Mouse (Mus musculus): ENCODE measurements around the gene Clint1. TPM values are rescaled to one million over a fixed set of nuclear protein-coding genes. Genes with fewer than 3 reads are reported as not detected.

Gene Clint1
- polyA plus RNA-seq, 1 experiment from 2014 or later, result 42.8 TPM

DNA sequence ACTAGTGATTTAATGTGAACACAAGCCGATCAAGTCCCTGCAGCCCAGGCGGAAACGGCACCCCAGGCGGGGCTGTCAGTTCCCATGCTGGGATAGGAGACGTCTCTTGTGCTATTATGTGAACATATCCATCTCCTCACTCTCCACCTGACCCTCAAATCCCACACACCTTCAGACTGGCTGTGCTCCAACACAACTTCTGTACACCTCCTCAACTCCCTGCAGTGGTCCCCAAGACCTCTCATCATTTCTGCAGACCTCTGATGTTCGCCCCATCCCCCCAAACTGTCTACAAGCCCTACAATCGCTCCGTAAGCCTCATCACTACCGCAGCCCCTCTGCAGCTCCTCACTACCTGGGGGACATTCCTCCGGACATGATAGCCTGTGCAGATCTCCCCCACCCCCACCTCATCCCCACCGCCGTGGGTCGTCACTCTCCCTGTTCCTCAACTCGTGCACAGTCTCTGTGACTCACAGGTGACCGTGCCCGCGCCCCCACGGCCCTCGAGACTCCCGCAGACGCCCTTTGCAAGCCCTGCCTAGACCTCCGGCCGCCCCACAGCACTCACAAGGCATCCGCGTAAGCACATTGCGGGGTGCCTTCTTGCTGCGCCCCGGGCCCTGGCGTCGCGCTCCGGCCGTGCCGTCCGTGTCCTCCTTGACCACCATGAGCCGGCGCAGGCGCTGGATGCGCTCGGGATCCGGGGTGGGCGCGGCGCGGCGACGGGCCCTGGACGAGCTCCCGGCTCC lies 92.2 kb downstream of the Clint1 start:
- H3K9me3 ChIP-seq, result no peaks in the 10 kb centered on the region
- H3K27me3 ChIP-seq (replicated peaks), result no peaks in the 10 kb centered on the region
- peak overlapping the region; percentile 76 for H3K4me3 ChIP-seq
- ATAC-seq (replicated peaks), result peak; percentile 75
- no peaks in the 10 kb centered on the region for H3K36me3 ChIP-seq (replicated peaks)
- H3K27ac ChIP-seq, result peak overlapping the region; percentile 83
- H3K4me1 ChIP-seq, result peaks cover 25% of the 10 kb centered on the region
- WGBS, result under 1% methylated on average over 49 of the region's 49 CpGs
- H3K4me2 ChIP-seq, result peak overlapping the region; percentile 64
- H3K9ac ChIP-seq, result peak overlapping the region; percentile 75

DNA sequence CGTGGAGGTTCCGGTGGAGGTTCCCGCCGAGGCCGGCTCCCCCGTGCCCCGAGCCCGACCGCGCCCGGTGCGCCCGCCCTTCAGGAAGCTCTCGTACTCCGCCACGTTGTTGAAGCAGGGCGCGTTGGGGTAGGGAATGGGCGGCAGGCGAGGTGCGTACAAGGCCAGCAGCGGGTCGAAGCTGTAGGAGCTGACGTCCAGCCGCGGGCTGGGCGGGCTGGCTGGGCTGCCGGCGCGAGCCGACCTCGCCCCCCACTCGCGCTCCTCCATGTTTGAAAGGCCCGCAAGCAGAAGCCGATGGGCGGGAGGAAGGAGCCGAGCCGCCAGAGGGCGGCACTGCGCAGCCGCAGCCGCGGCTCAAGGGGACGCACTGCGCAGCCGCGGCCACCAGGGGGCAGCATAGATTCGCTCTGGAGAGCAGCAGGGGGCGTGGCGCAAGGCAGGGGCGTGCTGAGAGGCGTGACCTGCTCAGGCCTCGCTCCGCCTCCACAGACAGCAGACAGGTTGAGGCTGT lies 92.8 kb downstream of the Clint1 start, which contains the start of gene Lsm11:
Lsm11 (minus strand) TSS at position 293 of the 514 bp plus-strand sequence.
- no peaks in the 10 kb centered on the region for H3K27me3 ChIP-seq (replicated peaks)
- H3K9ac ChIP-seq, result peak within 1 kb of the TSS; percentile 75
- H3K36me3 ChIP-seq (replicated peaks), result 0 out of 2 replicates have a peak, but pooled peaks cover 3% of the 10 kb centered on the region
- H3K9me3 ChIP-seq, result no peaks in the 10 kb centered on the region
- WGBS, result under 1% methylated on average over 55 of the region's 55 CpGs
- peak within 1 kb of the TSS; percentile 76 for H3K4me3 ChIP-seq
- peaks cover 25% of the 10 kb centered on the region for H3K4me1 ChIP-seq
- H3K27ac ChIP-seq, result peak within 1 kb of the TSS; percentile 83
- H3K4me2 ChIP-seq, result peak within 1 kb of the TSS; percentile 64
- peak; percentile 88 for ATAC-seq (replicated peaks)

DNA sequence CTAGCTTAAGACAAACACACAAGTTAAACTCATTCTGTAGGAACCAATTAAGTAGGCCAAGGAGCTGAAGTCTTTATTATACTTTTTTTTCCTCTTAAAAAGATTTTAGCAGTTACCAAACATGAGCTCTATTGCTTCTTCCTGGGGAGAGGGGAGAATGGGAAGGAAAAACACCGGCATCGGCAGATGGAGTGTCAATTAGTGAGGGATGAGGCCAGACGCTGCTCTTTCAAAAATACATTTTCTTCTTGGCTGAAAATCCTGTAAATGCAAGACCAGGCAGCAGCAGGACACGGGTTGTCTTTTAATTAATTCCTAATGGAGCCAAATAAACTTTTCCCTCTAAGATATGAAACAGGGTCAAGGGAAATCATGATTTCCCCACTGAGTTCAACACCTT lies 94.9 kb downstream of the Clint1 start:
- ATAC-seq (replicated peaks), result no peak
- Histone ChIP-seq H3K4me3 (no peak overlapping the region), H3K27ac (no peak overlapping the region), H3K9me3 (no peaks in the 10 kb centered on the region), H3K4me1 (peaks cover 20% of the 10 kb centered on the region), H3K9ac (no peak overlapping the region), H3K36me3 (replicated peaks) (0 out of 2 replicates have a peak, but pooled peaks cover 7% of the 10 kb centered on the region), H3K4me2 (no peak overlapping the region), H3K27me3 (replicated peaks) (no peaks in the 10 kb centered on the region)
- WGBS, result 83% methylated on average over 4 of the region's 4 CpGs

DNA sequence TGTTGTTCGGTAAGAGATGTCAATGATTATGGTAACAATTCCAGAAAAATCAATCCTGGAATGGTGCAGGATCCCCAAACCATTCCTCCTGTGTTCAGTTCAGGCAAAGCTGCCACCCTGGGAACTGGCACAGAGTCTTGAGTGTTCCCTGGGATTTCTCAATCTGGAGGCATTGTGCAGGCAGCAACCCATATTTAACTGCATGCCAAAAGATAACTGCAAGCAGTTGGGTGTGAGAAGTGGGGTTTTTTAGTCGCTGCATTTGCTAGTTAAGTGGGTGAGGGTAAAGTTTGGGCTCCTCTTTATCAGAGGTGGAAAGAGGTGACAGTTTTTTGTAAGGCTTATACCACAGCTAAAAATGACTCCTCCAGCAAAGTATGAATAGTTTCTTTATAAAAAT lies 95.6 kb downstream of the Clint1 start:
- Histone ChIP-seq H3K27ac (no peak overlapping the region), H3K36me3 (replicated peaks) (0 out of 2 replicates have a peak, but pooled peaks cover 7% of the 10 kb centered on the region), H3K9ac (no peak overlapping the region), H3K4me3 (no peak overlapping the region), H3K9me3 (no peaks in the 10 kb centered on the region), H3K4me1 (peaks cover 14% of the 10 kb centered on the region), H3K27me3 (replicated peaks) (no peaks in the 10 kb centered on the region), H3K4me2 (no peak overlapping the region)
- WGBS, result 87% methylated on average over 2 of the region's 2 CpGs
- ATAC-seq (replicated peaks), result no peak

DNA sequence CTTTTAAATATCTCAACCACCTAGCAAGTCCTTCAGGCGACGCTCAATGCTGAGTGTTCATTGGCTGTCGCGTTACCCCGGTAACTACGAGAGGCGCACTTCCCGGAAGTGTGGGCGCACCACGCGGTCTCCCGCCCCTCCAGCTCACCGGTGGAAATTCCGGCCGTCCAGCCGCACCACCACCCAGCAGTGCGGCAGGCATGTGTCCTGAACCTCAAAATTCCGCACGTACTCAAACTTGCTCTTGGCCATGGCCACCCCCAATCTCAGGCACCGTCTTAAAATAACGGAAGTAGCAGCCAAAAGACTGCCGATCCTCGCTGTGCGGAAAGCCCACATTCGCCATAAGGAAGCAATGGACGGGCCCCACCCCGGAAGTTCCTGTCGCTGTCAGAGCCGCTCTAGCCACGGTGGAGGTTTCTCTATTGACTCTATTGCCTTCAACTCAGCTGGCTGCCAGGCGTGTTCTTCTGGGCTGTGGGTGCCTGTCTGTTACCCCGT lies 103.3 kb downstream of the Clint1 start, which contains the start of gene Thg1l:
Thg1l (minus strand) TSS at position 368 of the 501 bp plus-strand sequence.
- no peaks in the 10 kb centered on the region for H3K27me3 ChIP-seq (replicated peaks)
- peak within 1 kb of the TSS; percentile 55 for H3K4me2 ChIP-seq
- ATAC-seq (replicated peaks), result peak; percentile 99
- H3K9ac ChIP-seq, result peak within 1 kb of the TSS; percentile 62; the same call in 1 of the 2 replicates
- under 1% methylated on average over 32 of the region's 32 CpGs for WGBS
- H3K4me1 ChIP-seq, result peaks cover 12% of the 10 kb centered on the region
- H3K4me3 ChIP-seq, result peak within 1 kb of the TSS; percentile 91
- peak within 1 kb of the TSS; percentile 82 for H3K27ac ChIP-seq
- H3K9me3 ChIP-seq, result no peaks in the 10 kb centered on the region
- H3K36me3 ChIP-seq (replicated peaks), result no peaks in the 10 kb centered on the region

DNA sequence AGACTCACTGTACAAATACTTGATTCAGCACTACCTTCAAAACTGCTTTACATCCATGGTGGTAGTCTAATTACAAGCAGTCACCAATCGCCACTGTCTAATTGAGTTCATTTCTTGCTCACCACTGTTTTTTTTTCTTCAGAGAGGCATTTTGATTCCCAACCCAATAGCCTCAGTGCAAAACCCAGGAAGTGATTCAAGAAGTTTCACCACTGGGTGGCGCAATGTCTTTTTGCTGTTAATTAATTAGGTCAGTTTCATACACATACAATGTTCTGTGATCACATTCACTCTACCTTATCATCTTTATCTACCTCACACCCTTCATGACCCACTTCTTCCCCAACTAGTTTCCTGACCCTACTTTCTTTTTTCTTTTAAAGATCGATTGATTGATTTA lies 107.7 kb downstream of the Clint1 start:
- H3K4me3 ChIP-seq, result no peak overlapping the region
- no peak for ATAC-seq (replicated peaks)
- no peak overlapping the region for H3K27ac ChIP-seq
- H3K27me3 ChIP-seq (replicated peaks), result no peaks in the 10 kb centered on the region
- no peaks in the 10 kb centered on the region for H3K36me3 ChIP-seq (replicated peaks)
- no peaks in the 10 kb centered on the region for H3K9me3 ChIP-seq
- 78% methylated on average over 3 of the region's 3 CpGs for WGBS
- peaks cover 4% of the 10 kb centered on the region for H3K4me1 ChIP-seq
- H3K9ac ChIP-seq, result no peak overlapping the region
- no peak overlapping the region for H3K4me2 ChIP-seq

DNA sequence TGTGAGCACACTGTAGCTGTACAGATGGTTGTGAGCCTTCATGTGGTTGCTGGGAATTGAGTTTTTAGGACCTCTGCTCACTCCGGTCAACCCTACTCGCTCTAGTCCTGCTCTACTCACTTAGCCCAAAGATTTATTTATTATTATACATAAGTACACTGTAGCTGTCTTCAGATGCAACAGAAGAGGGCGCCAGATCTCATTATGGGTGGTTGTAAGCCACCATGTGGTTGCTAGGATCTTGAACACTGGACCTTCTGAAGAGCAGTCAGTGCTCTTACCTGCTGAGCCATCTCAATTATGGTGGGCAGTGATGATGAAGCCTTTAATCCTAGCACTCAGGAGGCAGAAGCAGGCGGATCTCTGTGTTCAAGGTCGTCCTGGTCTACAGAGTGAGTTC lies 108.2 kb downstream of the Clint1 start:
- ATAC-seq (replicated peaks), result no peak
- Histone ChIP-seq H3K4me3 (no peak overlapping the region), H3K27ac (no peak overlapping the region), H3K9ac (no peak overlapping the region), H3K36me3 (replicated peaks) (no peaks in the 10 kb centered on the region), H3K4me2 (no peak overlapping the region), H3K9me3 (no peaks in the 10 kb centered on the region), H3K4me1 (no peaks in the 10 kb centered on the region), H3K27me3 (replicated peaks) (no peaks in the 10 kb centered on the region)
- WGBS, result 89% methylated on average over 5 of the region's 5 CpGs

Small RNA genes lying within 50 kb of the gene (microRNA-seq; reads per million reads assigned to microRNA genes)
- gene Gm22751, result not detected

Other genes starting within 250 kb of the Clint1 start
- 23.5 and 26.1 TPM in 2 replicates for gene Lsm11, start 92.9 kb downstream of the Clint1 start, polyA plus RNA-seq (2015; fragmentation: Nextera tagmentation; extraction: Ambion mirVana)
- gene Thg1l, start 103.4 kb downstream of the Clint1 start, polyA plus RNA-seq (2015; fragmentation: Nextera tagmentation; extraction: Ambion mirVana), result 10.1 and 10.2 TPM in 2 replicates
- 0.18 and 0.23 TPM in 2 replicates for gene Sox30, start 128.3 kb downstream of the Clint1 start, polyA plus RNA-seq (2015; fragmentation: Nextera tagmentation; extraction: Ambion mirVana)
- 4.0 and 5.4 TPM in 2 replicates for gene Gm12166, start 200.3 kb downstream of the Clint1 start, polyA plus RNA-seq (2015; fragmentation: Nextera tagmentation; extraction: Ambion mirVana)
- 11.3 and 12.2 TPM in 2 replicates for gene Adam19, start 203.9 kb downstream of the Clint1 start, polyA plus RNA-seq (2015; fragmentation: Nextera tagmentation; extraction: Ambion mirVana)